Mouse (Mus musculus) gastrocnemius, postnatal 14 days (tissue): ENCODE results near the gene Hist1h2ae. TPM values are rescaled to one million over a fixed set of nuclear protein-coding genes. Genes with fewer than 3 reads are reported as not detected.
A peak's percentile ranks its signal among the peaks of the same experiment; 100 is the strongest.

Source experiments
- DNase-seq: peaks from one replicate; pipeline ENCODE4 v3.0.0; 2021; ENCODE audit warnings: mixed read lengths
- intact Hi-C: fragments of 180-260 bp; cut with DNase I; formaldehyde crosslinking; loops from one replicate; pipeline ENCODE4 v1.15.1; 2025; ENCODE audit warnings: low total_unique reads
- microRNA-seq, 2 experiments: library from miRNA; unstranded; fragments of <30 nt; microRNA quantifications; one replicate each; pipeline ENCODE4 v1.2.0; 2021
- total RNA-seq, 2 experiments: library from RNA; stranded (reverse); gene quantifications; 2 replicates each; pipeline ENCODE4 v1.2.3; 2021

Gene Hist1h2ae
- total RNA-seq, 2 experiments from 2014 or later, result 15.2 to 16.6 TPM

GRCm38 (mm10) chr13:23530181-23530900 is 40.7 kb downstream of the Hist1h2ae start:
- peak; percentile 28 for DNase-seq
- intact Hi-C loops, result no loop called here

GRCm38 (mm10) chr13:23529480-23530165 is 41.4 kb downstream of the Hist1h2ae start:
- DNase-seq, result no peak
- intact Hi-C loops, result loop anchor here (10.0 kb wide), 1 partner anchor 1505 kb away; no protein-coding TSS in a partner anchor

- no peak for DNase-seq
Observed at GRCm38 (mm10) chr13:23529005-23529404, 42.0 kb downstream of the Hist1h2ae start.

GRCm38 (mm10) chr13:23526312-23526711 is 44.7 kb downstream of the Hist1h2ae start:
- intact Hi-C loops, result loop anchor here (10.0 kb wide), 1 partner anchor 1502 kb away; no protein-coding TSS in a partner anchor

More at GRCm38 (mm10) chr13:23529005-23529404, 42.0 kb downstream of the Hist1h2ae start:
- intact Hi-C loops, result loop anchor here (10.0 kb wide), 1 partner anchor 1504 kb away; no protein-coding TSS in a partner anchor

GRCm38 (mm10) chr13:23525901-23526300 is 45.1 kb downstream of the Hist1h2ae start:
- intact Hi-C loops, result loop anchor here (10.0 kb wide), 1 partner anchor 1501 kb away; no protein-coding TSS in a partner anchor

More at GRCm38 (mm10) chr13:23526312-23526711, 44.7 kb downstream of the Hist1h2ae start:
- DNase-seq, result peak; percentile 81

GRCm38 (mm10) chr13:23524654-23525053 is 46.4 kb downstream of the Hist1h2ae start:
- intact Hi-C loops, result loop anchor here (10.0 kb wide), 1 partner anchor 1500 kb away; no protein-coding TSS in a partner anchor
- DNase-seq, result peak; percentile 70

More at GRCm38 (mm10) chr13:23525901-23526300, 45.1 kb downstream of the Hist1h2ae start:
- DNase-seq, result no peak

GRCm38 (mm10) chr13:23523976-23524375 is 47.0 kb downstream of the Hist1h2ae start:
- intact Hi-C loops, result loop anchor here (10.0 kb wide), 1 partner anchor 1499 kb away; no protein-coding TSS in a partner anchor
- no peak for DNase-seq

- DNase-seq, result peak; percentile 58
- intact Hi-C loops, result loop anchor here (10.0 kb wide), 1 partner anchor 1497 kb away; no protein-coding TSS in a partner anchor
Observed at GRCm38 (mm10) chr13:23521703-23522102, 49.3 kb downstream of the Hist1h2ae start.

Small RNA genes within 50 kb of the gene (microRNA-seq; reads per million reads assigned to microRNA genes)
- gene Gm44297 (0 reads per million in 2 experiments), gene Gm44359 (0 reads per million in 2 experiments), gene Gm44394 (0 reads per million in 2 experiments)

Other genes with a start within 250 kb of the Hist1h2ae start
- gene Zfp322a, start 202.0 kb downstream of the Hist1h2ae start, total RNA-seq, result 10 to 100 TPM; 11.5 TPM
- gene Abt1, start 147.4 kb downstream of the Hist1h2ae start, total RNA-seq, result 1 to 10 TPM; 4.5 to 4.7 TPM
- not detected for gene Btn1a1, start 105.3 kb downstream of the Hist1h2ae start, total RNA-seq
- not detected for gene Btn2a2, start 82.4 kb downstream of the Hist1h2ae start, total RNA-seq
- 100 to 1,000 TPM; 281 to 294 TPM for gene Hist1h4h, start 40.2 kb downstream of the Hist1h2ae start, total RNA-seq
- gene Hist1h2af, start 37.3 kb downstream of the Hist1h2ae start, total RNA-seq, result 10 to 100 TPM; 61.2 to 77.1 TPM
- 10 to 100 TPM; 19.9 to 21.2 TPM for gene Hist1h3g, start 35.8 kb downstream of the Hist1h2ae start, total RNA-seq
- 1 to 10 TPM; 5.5 to 5.7 TPM for gene Hist1h2bh, start 27.8 kb downstream of the Hist1h2ae start, total RNA-seq
- gene Hist1h3f, start 27.2 kb downstream of the Hist1h2ae start, total RNA-seq, result 10 to 100 TPM; 24.2 to 25.2 TPM
- gene Hist1h4f, start 19.6 kb downstream of the Hist1h2ae start, total RNA-seq, result 100 to 1,000 TPM; 118 to 120 TPM
- gene Hist1h1d, start 18.0 kb downstream of the Hist1h2ae start, total RNA-seq, result 1 to 10 TPM; 8.2 to 9.3 TPM
- gene Hist1h3e, start 8.9 kb downstream of the Hist1h2ae start, total RNA-seq, result 10 to 100 TPM; 54.8 to 55.8 TPM
- gene Hist1h2bg, start 176 bp upstream of the Hist1h2ae start, total RNA-seq, result 100 to 1,000 TPM; 102 to 113 TPM
- gene Hist1h2bf, start 3.0 kb upstream of the Hist1h2ae start, total RNA-seq, result 10 to 100 TPM; 47.0 to 49.6 TPM
- 10 to 100 TPM; 13.9 to 14.8 TPM for gene Hist1h2ad, start 3.2 kb upstream of the Hist1h2ae start, total RNA-seq
- gene Hist1h3d, start 4.5 kb upstream of the Hist1h2ae start, total RNA-seq, result 10 to 100 TPM; 13.5 to 15.2 TPM
- 10 to 100 TPM; 88.4 to 95.8 TPM for gene Hist1h4d, start 10.4 kb upstream of the Hist1h2ae start, total RNA-seq
- gene Hist1h2be, start 49.9 kb upstream of the Hist1h2ae start, total RNA-seq, result 10 to 100 TPM; 25.3 to 25.8 TPM
- gene Hist1h1e, start 51.3 kb upstream of the Hist1h2ae start, total RNA-seq, result 100 to 1,000 TPM in 1 of 2 experiments, 10 to 100 TPM in 1; 91.2 to 121 TPM
- 1 to 10 TPM; 3.1 to 3.7 TPM for gene Hist1h2ac, start 112.7 kb upstream of the Hist1h2ae start, total RNA-seq
- gene Hist1h2bc, start 113.0 kb upstream of the Hist1h2ae start, total RNA-seq, result 10 to 100 TPM; 75.5 to 80.0 TPM
- not detected for gene Hist1h1t, start 124.6 kb upstream of the Hist1h2ae start, total RNA-seq
- 10 to 100 TPM; 94.2 to 99.8 TPM for gene Hist1h4c, start 127.2 kb upstream of the Hist1h2ae start, total RNA-seq
- 10 to 100 TPM; 15.3 to 17.6 TPM for gene Hfe, start 139.6 kb upstream of the Hist1h2ae start, total RNA-seq
- 100 to 1,000 TPM; 258 to 269 TPM for gene Hist1h1c, start 167.6 kb upstream of the Hist1h2ae start, total RNA-seq
- 10 to 100 TPM; 31.6 to 33.2 TPM for gene Hist1h3c, start 174.4 kb upstream of the Hist1h2ae start, total RNA-seq
- 10 to 100 TPM; 42.8 to 44.6 TPM for gene Hist1h2bb, start 175.5 kb upstream of the Hist1h2ae start, total RNA-seq
- gene Hist1h2ab, start 179.9 kb upstream of the Hist1h2ae start, total RNA-seq, result 10 to 100 TPM; 67.6 to 81.2 TPM
- gene Hist1h3b, start 181.0 kb upstream of the Hist1h2ae start, total RNA-seq, result 10 to 100 TPM; 86.8 to 91.4 TPM
- gene Hist1h4b, start 185.8 kb upstream of the Hist1h2ae start, total RNA-seq, result 10 to 100 TPM; 56.8 to 62.2 TPM
- gene Hist1h4a, start 190.0 kb upstream of the Hist1h2ae start, total RNA-seq, result 10 to 100 TPM; 55.4 to 68.5 TPM
- 10 to 100 TPM; 70.9 to 73.7 TPM for gene Hist1h3a, start 191.2 kb upstream of the Hist1h2ae start, total RNA-seq
- gene Hist1h1a, start 192.4 kb upstream of the Hist1h2ae start, total RNA-seq, result 10 to 100 TPM; 45.7 to 47.5 TPM
- not detected for gene Trim38, start 198.7 kb upstream of the Hist1h2ae start, total RNA-seq
- not detected for gene Slc17a2, start 235.8 kb upstream of the Hist1h2ae start, total RNA-seq